Mouse (Mus musculus) v-Abl transformed pro-B cells (cell line): ENCODE data around the gene Dab1.

ENCODE experiments used
- in situ Hi-C, 2 experiments: fragments of 400-800 bp; cut with MboI; formaldehyde crosslinking; loops; one replicate each; pipeline ENCODE4 v1.15.1; 2025; ENCODE audit not compliant: unreplicated experiment in 2 of 2

Dab1 gene

GRCm38 (mm10) chr4:103796416-103796815 lies 177.3 kb downstream of the Dab1 start:
- in situ Hi-C loops: no loop called here

GRCm38 (mm10) chr4:103802439-103802838 lies 183.3 kb downstream of the Dab1 start:
- in situ Hi-C loops: no loop called here

GRCm38 (mm10) chr4:103804461-103804860 lies 185.3 kb downstream of the Dab1 start:
- in situ Hi-C loops: no loop called here

- in situ Hi-C loops: no loop called here
These were observed 203.5 kb downstream of the Dab1 start for GRCm38 (mm10) chr4:103822669-103823068.

- in situ Hi-C loops: no loop called here
These were observed 219.2 kb downstream of the Dab1 start for GRCm38 (mm10) chr4:103838377-103838776.

GRCm38 (mm10) chr4:103839541-103839940 lies 220.4 kb downstream of the Dab1 start:
- in situ Hi-C loops: no loop called here

- in situ Hi-C loops: no loop called here
These were observed 222.0 kb downstream of the Dab1 start for GRCm38 (mm10) chr4:103841126-103841525.

GRCm38 (mm10) chr4:103844635-103845034 lies 225.5 kb downstream of the Dab1 start:
- in situ Hi-C loops: no loop called here

GRCm38 (mm10) chr4:103857173-103857572 lies 238.0 kb downstream of the Dab1 start:
- in situ Hi-C loops: no loop called here

GRCm38 (mm10) chr4:103875564-103875963 lies 256.4 kb downstream of the Dab1 start:
- in situ Hi-C loops: no loop called here

- in situ Hi-C loops: no loop called here
These were observed 259.7 kb downstream of the Dab1 start for GRCm38 (mm10) chr4:103878841-103879240.

- in situ Hi-C loops: no loop called here
These were observed 262.5 kb downstream of the Dab1 start for GRCm38 (mm10) chr4:103881641-103882040.

- in situ Hi-C loops: no loop called here
These were observed 268.9 kb downstream of the Dab1 start for GRCm38 (mm10) chr4:103888086-103888485.

- in situ Hi-C loops: no loop called here
These were observed 270.0 kb downstream of the Dab1 start for GRCm38 (mm10) chr4:103889110-103889509.

- in situ Hi-C loops: no loop called here
These were observed 277.6 kb downstream of the Dab1 start for GRCm38 (mm10) chr4:103896806-103897205.

GRCm38 (mm10) chr4:103897702-103898101 lies 278.5 kb downstream of the Dab1 start:
- in situ Hi-C loops: no loop called here

GRCm38 (mm10) chr4:103911441-103911840 lies 292.3 kb downstream of the Dab1 start:
- in situ Hi-C loops: no loop called here

GRCm38 (mm10) chr4:103912071-103912470 lies 292.9 kb downstream of the Dab1 start:
- in situ Hi-C loops: no loop called here

- in situ Hi-C loops: no loop called here
These were observed 303.3 kb downstream of the Dab1 start for GRCm38 (mm10) chr4:103922431-103922931.

- in situ Hi-C loops: no loop called here
These were observed 307.5 kb downstream of the Dab1 start for GRCm38 (mm10) chr4:103926682-103927081.

GRCm38 (mm10) chr4:103929631-103930030 lies 310.5 kb downstream of the Dab1 start:
- in situ Hi-C loops: no loop called here

- in situ Hi-C loops: no loop called here
These were observed 315.2 kb downstream of the Dab1 start for GRCm38 (mm10) chr4:103934364-103934763.

GRCm38 (mm10) chr4:103948255-103948654 lies 329.1 kb downstream of the Dab1 start:
- in situ Hi-C loops: no loop called here
